Comparison of ENCODE assay signal across 9 mouse cellular contexts in the genomic region with DNA sequence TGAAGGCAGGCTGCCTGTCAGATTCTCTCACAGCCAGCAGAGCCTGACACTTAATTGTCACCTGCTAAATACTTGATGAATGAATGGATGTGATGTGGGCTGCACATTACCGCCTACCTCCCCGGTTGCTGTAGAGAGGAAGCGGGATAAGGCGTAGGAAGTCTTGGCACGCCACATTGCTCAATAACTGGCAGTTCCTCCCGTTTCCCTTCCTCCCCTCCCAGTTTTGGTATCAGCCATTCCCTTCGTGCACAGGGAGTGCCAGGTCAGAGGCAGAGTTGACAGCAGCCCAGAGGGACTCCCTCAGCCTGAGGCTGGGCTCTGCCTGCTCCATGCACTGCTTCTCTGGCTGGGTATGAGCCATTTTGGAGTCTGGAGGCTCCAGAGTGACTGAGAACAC. TPM values are rescaled to one million over a fixed set of nuclear protein-coding genes. Genes with fewer than 3 reads are reported as not detected.
A peak's percentile ranks its signal among the peaks of the same experiment; 100 is the strongest.
DNase-seq lines count a peak whose midpoint lies in the region; ATAC-seq and TF ChIP-seq lines count a peak whose summit lies in the region.
"Had no signal": no experiment of that assay in that cellular context is flagged by ENCODE, and none has a peak within 500 bp of the region (broad histone marks: within the 10 kb centered on the region; RNA-seq: fewer than 3 reads in every experiment).

No protein-coding gene starts in this region.

- no peaks in the 10 kb centered on the region for H3K9me3 ChIP-seq in midbrain, embryonic 16.5 days (replicated peaks; ENCODE audit: control insufficient read depth, low read length, poor library complexity, severe bottlenecking)

- no peak overlapping the region for H3K4me2 ChIP-seq in midbrain, embryonic 16.5 days (ENCODE audit: low read length)

- ATAC-seq in midbrain, embryonic 16.5 days = no peak
- no peak for ATAC-seq in erythroid progenitor cell, adult 5-6 weeks (replicated peaks; ENCODE audit: low FRiP score, poor library complexity, severe bottlenecking)

- no peak for TF ChIP-seq POLR2A in liver, adult 2 months (IDR thresholded peaks at IDR 0.05; ENCODE audit: extremely low read depth, insufficient read depth, low read length)

- no peaks in the 10 kb centered on the region for H3K27me3 ChIP-seq in liver, adult 2 months (ENCODE audit: control insufficient read depth, insufficient read depth, low read length)
- no peaks in the 10 kb centered on the region for H3K27me3 ChIP-seq in midbrain, embryonic 16.5 days (ENCODE audit: control insufficient read depth, insufficient read depth, low read depth, low read length)

- peak overlapping the region; percentile 36; the same call in 1 of the 2 replicates for H3K9ac ChIP-seq in liver, adult 2 months (ENCODE audit: low read depth, low read length)
- H3K9ac ChIP-seq in midbrain, embryonic 16.5 days (ENCODE audit: low read depth, low read length) = no peak overlapping the region

- H3K36me3 ChIP-seq in liver, adult 2 months (ENCODE audit: control insufficient read depth, insufficient read depth, low read length) = no peaks in the 10 kb centered on the region
- H3K36me3 ChIP-seq in midbrain, embryonic 16.5 days (ENCODE audit: control insufficient read depth, insufficient read depth, low read length) = no peaks in the 10 kb centered on the region

- peak; percentile 92 for DNase-seq in liver, adult 2 months (ENCODE audit: extremely low read depth, low read depth, low spot score)
- no peak for DNase-seq in liver
- DNase-seq in frontal cortex, postnatal 14 days (ENCODE audit: low spot score in 2 of 2) = peak; percentile 42 to 46
- peak; percentile 69 to 71 for DNase-seq in layer of hippocampus, adult 8-10 months (ENCODE audit: low spot score in 2 of 2)
- no peak for DNase-seq in MN1 (ENCODE audit: low spot score)
- DNase-seq in embryo, embryonic 11 days = no peak

- H3K4me3 ChIP-seq in liver, adult 2 months (ENCODE audit: insufficient read depth, low read depth, low read length) = no peak overlapping the region
- no peak overlapping the region for H3K4me3 ChIP-seq in midbrain, embryonic 16.5 days (ENCODE audit: low read depth, low read length)

- no peaks in the 10 kb centered on the region for H3K79me2 ChIP-seq in liver, adult 2 months (ENCODE audit: control insufficient read depth, insufficient read depth, low read length)

- TF ChIP-seq CTCF in liver, adult 2 months (IDR thresholded peaks at IDR 0.05; ENCODE audit: low read depth, low read length) = no peak

- peaks cover 48% of the 10 kb centered on the region for H3K4me1 ChIP-seq in liver, adult 2 months (ENCODE audit: control insufficient read depth, insufficient read depth, low read length)
- no peaks in the 10 kb centered on the region for H3K4me1 ChIP-seq in midbrain, embryonic 16.5 days (ENCODE audit: control insufficient read depth, insufficient read depth, low read length)

- WGBS in liver, adult 2 months = 6% methylated on average over 7 of the region's 7 CpGs
- WGBS in midbrain, embryonic 16.5 days = 63% methylated on average over 7 of the region's 7 CpGs

- peak overlapping the region; percentile 72 for H3K27ac ChIP-seq in liver, adult 2 months (replicated peaks; ENCODE audit: insufficient read depth, low read depth, low read length)
- H3K27ac ChIP-seq in midbrain, embryonic 16.5 days (ENCODE audit: low read length) = 0 out of 2 replicates have a peak overlapping the region, but pooled peaks have one; percentile 20
- H3K27ac ChIP-seq: macrophage had no signal

RNA-seq across cellular contexts. Expression of gene Artn, which starts 53.1 kb away (rescaled TPM):
- not detected in 2 replicates for total RNA-seq in liver, adult 2 months (2014; rRNA removed)
- 0.07 TPM in 1 of 2 replicates, not detected in the other for polyA plus RNA-seq in liver, adult 2 months (2012; rRNA removed)
- 1 to 10 TPM; 1.5 to 2.2 (median 1.9) TPM for total RNA-seq in layer of hippocampus, adult 8-10 months (2022)
- polyA plus RNA-seq in midbrain, embryonic 16.5 days (2015; fragmentation: Nextera tagmentation; extraction: Ambion mirVana) = 0.75 and 0.92 TPM in 2 replicates
- 12.2 and 14.8 TPM in 2 replicates for total RNA-seq in erythroid progenitor cell, adult 5-6 weeks (2015; ENCODE audit: low replicate concordance)
- 12.0 and 13.0 TPM in 2 replicates for total RNA-seq in erythroid progenitor cell, adult 5-6 weeks (2017; ENCODE audit: low replicate concordance)
- polyA plus RNA-seq: macrophage had no signal

Comparison
In these comparisons a context has a peak if more than half of its experiments do, and no peak if none do; other contexts are left out.
1. DNase-seq: peak in liver, adult 2 months (single experiment), frontal cortex, postnatal 14 days (2 of 2) and layer of hippocampus, adult 8-10 months (2 of 2); none in liver (single experiment), MN1 (single experiment) and embryo, embryonic 11 days (single experiment).
2. RNA of gene Artn, which starts 53.1 kb away (total RNA-seq): 12.0 to 14.8 TPM in erythroid progenitor cell, adult 5-6 weeks; 1.5 to 2.2 TPM in layer of hippocampus, adult 8-10 months and not detected in liver, adult 2 months; every median in the first group is over 4 times any median in the second.